Mouse (Mus musculus): ENCODE data around the gene Scarf1. TPM values are rescaled to one million over a fixed set of nuclear protein-coding genes. Genes with fewer than 3 reads are reported as not detected.
A peak's percentile ranks its signal among the peaks of the same experiment; 100 is the strongest.
"Not testable (repeated sequence)": the region's sequence is repeated elsewhere in the genome, so short reads cannot be mapped to it uniquely, and the experiment has no call there.

Gene Scarf1
- polyA plus RNA-seq, 1 experiment from 2014 or later: 4.4 TPM

GRCm38 (mm10) chr11:75551321-75551720 is 38.0 kb downstream of the Scarf1 start:
- Histone ChIP-seq H3K4me2 (ENCODE audit: low read depth) (no peak overlapping the region), H3K9me3 (ENCODE audit: control insufficient read depth, low read length) (no peaks in the 10 kb centered on the region), H3K4me3 (ENCODE audit: low read depth, low read length) (no peak overlapping the region), H3K36me3 (ENCODE audit: control insufficient read depth, insufficient read depth, low read length) (no peaks in the 10 kb centered on the region), H3K4me1 (ENCODE audit: control insufficient read depth, insufficient read depth, low read length) (peaks cover 5% of the 10 kb centered on the region), H3K27me3 (ENCODE audit: control insufficient read depth, insufficient read depth, low read length) (no peaks in the 10 kb centered on the region), H3K27ac (ENCODE audit: low read depth, low read length) (no peak overlapping the region), H3K9ac (ENCODE audit: low read length) (no peak overlapping the region)
- WGBS: 80% methylated on average over 5 of the region's 5 CpGs
- no peak for ATAC-seq (ENCODE audit: insufficient read depth, low FRiP score, low TSS enrichment)
- DNase-seq (ENCODE audit: low spot score): peak; percentile 7

GRCm38 (mm10) chr11:75551961-75552441 is 38.7 kb downstream of the Scarf1 start:
- H3K27me3 ChIP-seq (ENCODE audit: control insufficient read depth, insufficient read depth, low read length): no peaks in the 10 kb centered on the region
- no peak for ATAC-seq (ENCODE audit: insufficient read depth, low FRiP score, low TSS enrichment)

DNA sequence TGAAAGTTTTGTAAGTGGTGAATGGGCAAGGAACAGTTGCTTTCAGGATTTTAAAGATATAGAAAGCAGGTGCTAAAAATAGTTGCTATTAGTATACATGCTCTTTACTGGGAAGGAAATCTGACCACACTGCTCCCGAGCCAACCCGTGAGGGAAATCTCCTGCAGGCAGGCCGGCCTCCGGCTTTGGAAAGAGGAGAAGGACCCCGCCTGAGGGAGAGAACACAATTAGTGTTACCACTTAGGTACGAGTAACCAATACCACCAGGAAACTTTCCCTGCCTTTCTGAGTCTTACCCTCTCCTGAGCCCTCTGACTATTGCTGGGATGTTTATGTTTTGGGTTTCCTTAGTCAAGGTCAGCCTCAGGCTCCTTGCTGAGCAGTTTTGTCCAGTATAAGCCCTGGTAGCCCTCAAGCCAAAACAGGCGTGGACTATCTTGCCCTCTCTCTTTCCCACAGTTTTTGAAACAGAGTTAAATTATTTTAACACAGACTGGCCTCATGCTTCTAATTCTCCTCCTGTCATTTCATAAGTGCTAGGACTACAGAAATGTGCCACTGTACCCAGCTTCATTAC is 39.7 kb downstream of the Scarf1 start:
- WGBS: 62% methylated on average over 7 of the region's 7 CpGs
- Histone ChIP-seq H3K4me1 (ENCODE audit: control insufficient read depth, insufficient read depth, low read length) (peaks cover 5% of the 10 kb centered on the region), H3K4me2 (ENCODE audit: low read depth) (no peak overlapping the region), H3K9me3 (ENCODE audit: control insufficient read depth, low read length) (no peaks in the 10 kb centered on the region), H3K36me3 (ENCODE audit: control insufficient read depth, insufficient read depth, low read length) (no peaks in the 10 kb centered on the region), H3K9ac (ENCODE audit: low read length) (no peak overlapping the region), H3K4me3 (ENCODE audit: low read depth, low read length) (no peak overlapping the region), H3K27ac (ENCODE audit: low read depth, low read length) (no peak overlapping the region), H3K27me3 (ENCODE audit: control insufficient read depth, insufficient read depth, low read length) (no peaks in the 10 kb centered on the region)
- ATAC-seq (ENCODE audit: insufficient read depth, low FRiP score, low TSS enrichment) (no peak), DNase-seq (ENCODE audit: low spot score) (peak; percentile 4)

More at GRCm38 (mm10) chr11:75551961-75552441, 38.7 kb downstream of the Scarf1 start:
- Histone ChIP-seq H3K27ac (ENCODE audit: low read depth, low read length) (no peak overlapping the region), H3K9me3 (ENCODE audit: control insufficient read depth, low read length) (no peaks in the 10 kb centered on the region), H3K4me3 (ENCODE audit: low read depth, low read length) (no peak overlapping the region), H3K36me3 (ENCODE audit: control insufficient read depth, insufficient read depth, low read length) (no peaks in the 10 kb centered on the region), H3K9ac (ENCODE audit: low read length) (no peak overlapping the region), H3K4me1 (ENCODE audit: control insufficient read depth, insufficient read depth, low read length) (peaks cover 5% of the 10 kb centered on the region), H3K4me2 (ENCODE audit: low read depth) (no peak overlapping the region)
- peak; percentile 10 for DNase-seq (ENCODE audit: low spot score)
- WGBS: 67% methylated on average over 9 of the region's 9 CpGs

- DNase-seq (ENCODE audit: low spot score); H3K4me2 ChIP-seq (ENCODE audit: low read depth); ATAC-seq (ENCODE audit: insufficient read depth, low FRiP score, low TSS enrichment); H3K9ac ChIP-seq (ENCODE audit: low read length); H3K4me1 ChIP-seq (ENCODE audit: control insufficient read depth, insufficient read depth, low read length); H3K4me3 ChIP-seq (ENCODE audit: low read depth, low read length); H3K27me3 ChIP-seq (ENCODE audit: control insufficient read depth, insufficient read depth, low read length); H3K9me3 ChIP-seq (ENCODE audit: control insufficient read depth, low read length); H3K36me3 ChIP-seq (ENCODE audit: control insufficient read depth, insufficient read depth, low read length); H3K27ac ChIP-seq (ENCODE audit: low read depth, low read length): not testable (repeated sequence)
- WGBS: 91% methylated on average over 6 of the region's 6 CpGs
Observed at GRCm38 (mm10) chr11:75556006-75556405, 42.7 kb downstream of the Scarf1 start.

- H3K4me3 ChIP-seq (ENCODE audit: low read depth, low read length): no peak overlapping the region
- no peaks in the 10 kb centered on the region for H3K27me3 ChIP-seq (ENCODE audit: control insufficient read depth, insufficient read depth, low read length)
- no peak overlapping the region for H3K4me2 ChIP-seq (ENCODE audit: low read depth)
- DNase-seq (ENCODE audit: low spot score): no peak
- H3K9ac ChIP-seq (ENCODE audit: low read length): no peak overlapping the region
- WGBS: 75% methylated on average over 6 of the region's 6 CpGs
- H3K27ac ChIP-seq (ENCODE audit: low read depth, low read length): no peak overlapping the region
- peaks cover 2% of the 10 kb centered on the region; the same call in 1 of the 2 replicates for H3K4me1 ChIP-seq (ENCODE audit: control insufficient read depth, insufficient read depth, low read length)
- ATAC-seq (ENCODE audit: insufficient read depth, low FRiP score, low TSS enrichment): no peak
- H3K36me3 ChIP-seq (ENCODE audit: control insufficient read depth, insufficient read depth, low read length): no peaks in the 10 kb centered on the region
- no peaks in the 10 kb centered on the region for H3K9me3 ChIP-seq (ENCODE audit: control insufficient read depth, low read length)
Observed at GRCm38 (mm10) chr11:75557142-75557541, 43.8 kb downstream of the Scarf1 start.

- no peaks in the 10 kb centered on the region for H3K27me3 ChIP-seq (ENCODE audit: control insufficient read depth, insufficient read depth, low read length)
- no peaks in the 10 kb centered on the region for H3K4me1 ChIP-seq (ENCODE audit: control insufficient read depth, insufficient read depth, low read length)
- ATAC-seq (ENCODE audit: insufficient read depth, low FRiP score, low TSS enrichment): no peak
- no peak overlapping the region for H3K27ac ChIP-seq (ENCODE audit: low read depth, low read length)
- peak; percentile 7 for DNase-seq (ENCODE audit: low spot score)
- H3K36me3 ChIP-seq (ENCODE audit: control insufficient read depth, insufficient read depth, low read length): no peaks in the 10 kb centered on the region
- no peaks in the 10 kb centered on the region for H3K9me3 ChIP-seq (ENCODE audit: control insufficient read depth, low read length)
- H3K9ac ChIP-seq (ENCODE audit: low read length): no peak overlapping the region
- 78% methylated on average over 1 of the region's 1 CpGs for WGBS
- H3K4me2 ChIP-seq (ENCODE audit: low read depth): no peak overlapping the region
- H3K4me3 ChIP-seq (ENCODE audit: low read depth, low read length): no peak overlapping the region
Observed at GRCm38 (mm10) chr11:75558101-75558500, 44.8 kb downstream of the Scarf1 start.

GRCm38 (mm10) chr11:75559870-75560504 is 46.6 kb downstream of the Scarf1 start:
- no peak overlapping the region for H3K27ac ChIP-seq (ENCODE audit: low read depth, low read length)
- H3K36me3 ChIP-seq (ENCODE audit: control insufficient read depth, insufficient read depth, low read length): no peaks in the 10 kb centered on the region
- WGBS: 91% methylated on average over 8 of the region's 8 CpGs
- ATAC-seq (ENCODE audit: insufficient read depth, low FRiP score, low TSS enrichment) (no peak), DNase-seq (ENCODE audit: low spot score) (no peak)
- no peaks in the 10 kb centered on the region for H3K9me3 ChIP-seq (ENCODE audit: control insufficient read depth, low read length)
- H3K4me2 ChIP-seq (ENCODE audit: low read depth): no peak overlapping the region
- H3K27me3 ChIP-seq (ENCODE audit: control insufficient read depth, insufficient read depth, low read length): no peaks in the 10 kb centered on the region
- no peak overlapping the region for H3K9ac ChIP-seq (ENCODE audit: low read length)
- no peaks in the 10 kb centered on the region for H3K4me1 ChIP-seq (ENCODE audit: control insufficient read depth, insufficient read depth, low read length)
- no peak overlapping the region for H3K4me3 ChIP-seq (ENCODE audit: low read depth, low read length)

GRCm38 (mm10) chr11:75560530-75561409 is 47.4 kb downstream of the Scarf1 start:
- peak; percentile 10 for DNase-seq (ENCODE audit: low spot score)
- no peak overlapping the region for H3K4me2 ChIP-seq (ENCODE audit: low read depth)
- no peaks in the 10 kb centered on the region for H3K27me3 ChIP-seq (ENCODE audit: control insufficient read depth, insufficient read depth, low read length)
- H3K27ac ChIP-seq (ENCODE audit: low read depth, low read length): no peak overlapping the region
- no peaks in the 10 kb centered on the region for H3K9me3 ChIP-seq (ENCODE audit: control insufficient read depth, low read length)
- no peak overlapping the region for H3K4me3 ChIP-seq (ENCODE audit: low read depth, low read length)
- H3K36me3 ChIP-seq (ENCODE audit: control insufficient read depth, insufficient read depth, low read length): no peaks in the 10 kb centered on the region
- ATAC-seq (ENCODE audit: insufficient read depth, low FRiP score, low TSS enrichment): no peak
- H3K9ac ChIP-seq (ENCODE audit: low read length): no peak overlapping the region
- H3K4me1 ChIP-seq (ENCODE audit: control insufficient read depth, insufficient read depth, low read length): no peaks in the 10 kb centered on the region
- 79% methylated on average over 14 of the region's 14 CpGs for WGBS
